Mouse (Mus musculus): ENCODE results near the gene Spsb3.

DNA sequence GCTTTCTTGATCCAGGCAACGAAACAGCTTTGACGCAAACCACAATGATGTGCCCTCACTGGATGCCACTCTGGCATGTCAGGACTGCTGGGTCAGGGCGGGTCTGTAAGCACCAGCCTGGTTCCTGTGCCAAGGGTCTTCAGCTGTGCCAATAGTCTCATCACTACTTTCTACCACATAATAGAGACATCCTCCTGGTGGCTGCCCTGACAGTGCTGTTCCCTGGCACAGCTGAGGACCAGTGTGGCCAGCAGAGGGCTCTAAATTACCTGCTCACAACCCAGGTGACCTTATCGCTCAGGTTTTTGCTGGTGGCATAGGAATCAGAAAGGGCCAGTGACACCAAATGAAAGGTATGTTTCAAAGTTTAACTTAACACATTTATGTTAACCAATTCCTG, 45.3 kb upstream of the Spsb3 start:
- TF ChIP-seq POLR2A (IDR thresholded peaks at IDR 0.05; ENCODE audit: insufficient read depth, low read depth, low read length) (no peak), CTCF (IDR thresholded peaks at IDR 0.05; ENCODE audit: insufficient read depth, low read depth, low read length) (no peak)
